In genomic region chr9:47280146-47280545, GRCm38 (mm10) we compare ENCODE assay signal across 8 mouse cellular contexts.
A peak's percentile ranks its signal among the peaks of the same experiment; 100 is the strongest.
DNase-seq lines count a peak whose midpoint lies in the region; ATAC-seq and TF ChIP-seq lines count a peak whose summit lies in the region.

No protein-coding gene starts in this region.

- H3K9me3 ChIP-seq in stomach, embryonic 14.5 days (ENCODE audit: control insufficient read depth, low read depth, low read length): no peaks in the 10 kb centered on the region
- H3K9me3 ChIP-seq in stomach, postnatal 0 days (ENCODE audit: control insufficient read depth, low read length): no peaks in the 10 kb centered on the region
- no peaks in the 10 kb centered on the region for H3K9me3 ChIP-seq in limb, embryonic 12.5 days
- H3K9me3 ChIP-seq in stomach, embryonic 15.5 days: no peaks in the 10 kb centered on the region

- H3K27ac ChIP-seq in stomach, embryonic 14.5 days (ENCODE audit: low read length): peak overlapping the region; percentile 49; the same call in 1 of the 2 replicates
- H3K27ac ChIP-seq in stomach, postnatal 0 days (replicated peaks): no peak overlapping the region
- peak overlapping the region; percentile 57 for H3K27ac ChIP-seq in limb, embryonic 12.5 days
- peak overlapping the region; percentile 57 for H3K27ac ChIP-seq in stomach, embryonic 15.5 days

- peak; percentile 7 for DNase-seq in adrenal gland, postnatal 10 days
- DNase-seq in adrenal gland, postnatal 25 days: no peak
- DNase-seq in stomach, postnatal 0 days (ENCODE audit: low spot score): no peak
- DNase-seq in cerebellum, adult 9-11 months: no peak

- TF ChIP-seq CTCF in stomach, postnatal 0 days (IDR thresholded peaks at IDR 0.05; ENCODE audit: low read depth): no peak

- H3K27me3 ChIP-seq in stomach, embryonic 14.5 days (ENCODE audit: control insufficient read depth, insufficient read depth, low read length): no peaks in the 10 kb centered on the region
- no peaks in the 10 kb centered on the region for H3K27me3 ChIP-seq in stomach, postnatal 0 days (ENCODE audit: control insufficient read depth, insufficient read depth, low read length)
- peaks cover 43% of the 10 kb centered on the region for H3K27me3 ChIP-seq in limb, embryonic 12.5 days
- H3K27me3 ChIP-seq in stomach, embryonic 15.5 days (replicated peaks): no peaks in the 10 kb centered on the region

- no peaks in the 10 kb centered on the region for H3K36me3 ChIP-seq in stomach, embryonic 14.5 days (ENCODE audit: control insufficient read depth, insufficient read depth, low read length)
- H3K36me3 ChIP-seq in stomach, postnatal 0 days (ENCODE audit: control insufficient read depth, insufficient read depth, low read length): no peaks in the 10 kb centered on the region
- no peaks in the 10 kb centered on the region for H3K36me3 ChIP-seq in limb, embryonic 12.5 days
- no peaks in the 10 kb centered on the region for H3K36me3 ChIP-seq in stomach, embryonic 15.5 days

- peaks cover 20% of the 10 kb centered on the region for H3K4me1 ChIP-seq in stomach, embryonic 14.5 days (ENCODE audit: control insufficient read depth, insufficient read depth, low read length)
- peaks cover 5% of the 10 kb centered on the region; the same call in 1 of the 2 replicates for H3K4me1 ChIP-seq in stomach, postnatal 0 days (replicated peaks; ENCODE audit: control insufficient read depth, insufficient read depth)
- H3K4me1 ChIP-seq in limb, embryonic 12.5 days (replicated peaks): peaks cover 36% of the 10 kb centered on the region
- peaks cover 23% of the 10 kb centered on the region for H3K4me1 ChIP-seq in stomach, embryonic 15.5 days

- TF ChIP-seq EP300 in stomach, postnatal 0 days (optimal IDR thresholded peaks at IDR 0.05): no peak

- H3K4me2 ChIP-seq in stomach, embryonic 14.5 days (replicated peaks; ENCODE audit: low read depth, low read length): no peak overlapping the region
- no peak overlapping the region for H3K4me2 ChIP-seq in stomach, postnatal 0 days (replicated peaks; ENCODE audit: low read depth)
- H3K4me2 ChIP-seq in limb, embryonic 12.5 days: no peak overlapping the region
- no peak overlapping the region for H3K4me2 ChIP-seq in stomach, embryonic 15.5 days

- WGBS in stomach, embryonic 14.5 days: 26% methylated on average over 7 of the region's 7 CpGs
- WGBS in stomach, postnatal 0 days: 54% methylated on average over 7 of the region's 7 CpGs
- 20% methylated on average over 7 of the region's 7 CpGs for WGBS in limb, embryonic 12.5 days
- 43% methylated on average over 7 of the region's 7 CpGs for WGBS in stomach, embryonic 15.5 days

- H3K4me3 ChIP-seq in stomach, embryonic 14.5 days (ENCODE audit: low read depth, low read length): no peak overlapping the region
- no peak overlapping the region for H3K4me3 ChIP-seq in stomach, postnatal 0 days (ENCODE audit: low read depth, low read length)
- no peak overlapping the region for H3K4me3 ChIP-seq in limb, embryonic 12.5 days (replicated peaks)
- H3K4me3 ChIP-seq in stomach, embryonic 15.5 days (replicated peaks): no peak overlapping the region

- peak; percentile 24; the same call in 1 of the 2 replicates for ATAC-seq in stomach, embryonic 14.5 days (ENCODE audit: insufficient number of reproducible peaks, insufficient read depth, low FRiP score, low read depth)
- no peak for ATAC-seq in stomach, postnatal 0 days (ENCODE audit: low FRiP score, low TSS enrichment)
- ATAC-seq in limb, embryonic 12.5 days (ENCODE audit: insufficient number of reproducible peaks, insufficient read depth, low FRiP score, low TSS enrichment, low read depth): peak; percentile 50; the same call in 1 of the 2 replicates
- no peak for ATAC-seq in stomach, embryonic 15.5 days (ENCODE audit: insufficient read depth, low FRiP score, low read depth)
- ATAC-seq in granulocyte monocyte progenitor cell, adult 5-6 weeks (replicated peaks; ENCODE audit: poor library complexity, severe bottlenecking): no peak

- no peak overlapping the region for H3K9ac ChIP-seq in stomach, embryonic 14.5 days (replicated peaks; ENCODE audit: low read depth, low read length)
- no peak overlapping the region for H3K9ac ChIP-seq in stomach, postnatal 0 days (ENCODE audit: low read length)
- H3K9ac ChIP-seq in limb, embryonic 12.5 days (replicated peaks): no peak overlapping the region
- H3K9ac ChIP-seq in stomach, embryonic 15.5 days: no peak overlapping the region

Comparison
In these comparisons a context has a peak if more than half of its experiments do, and no peak if none do; other contexts are left out.
1. ATAC-seq: peak in stomach, embryonic 14.5 days (single experiment) and limb, embryonic 12.5 days (single experiment); none in stomach, postnatal 0 days (single experiment), stomach, embryonic 15.5 days (single experiment) and granulocyte monocyte progenitor cell, adult 5-6 weeks (single experiment).